Mouse (Mus musculus): ENCODE data around the gene S100pbp.

Gene S100pbp

DNA sequence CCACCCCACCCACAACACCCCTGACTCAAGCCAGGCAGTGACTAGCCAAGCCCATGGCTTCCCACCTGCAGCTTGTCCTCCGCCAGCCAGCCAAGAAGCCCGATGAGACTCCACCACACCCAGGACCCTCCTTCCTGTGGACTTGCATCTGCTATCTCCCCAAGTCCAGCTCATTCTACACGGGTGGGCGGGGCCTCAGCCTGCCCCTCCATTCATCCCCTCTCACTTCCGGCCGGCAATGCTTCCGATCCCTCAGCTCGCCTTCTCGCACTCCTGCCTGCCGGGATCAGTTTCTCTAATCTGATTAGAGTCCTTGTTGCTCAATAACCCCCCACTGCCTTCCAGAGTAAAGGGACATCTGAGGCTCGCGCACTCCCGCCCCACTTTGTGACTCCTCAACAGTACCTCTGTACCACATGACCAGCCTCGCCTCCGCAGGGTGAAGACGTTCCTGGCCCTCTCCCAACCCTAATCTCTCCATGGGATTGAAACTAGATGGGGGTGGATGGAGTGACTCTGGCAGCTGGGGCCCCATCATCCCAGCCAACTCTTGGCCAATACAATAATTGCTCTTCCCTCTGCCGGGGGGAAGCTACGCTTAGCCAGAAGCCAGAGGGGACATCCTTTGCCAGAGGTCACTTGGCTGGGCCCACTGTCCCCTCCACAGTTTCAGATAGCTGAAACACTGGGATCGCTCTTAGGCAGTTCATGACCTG is 63.6 kb downstream of the S100pbp start:
- peak in 1 of 2 experiments; percentile 49 for DNase-seq

DNA sequence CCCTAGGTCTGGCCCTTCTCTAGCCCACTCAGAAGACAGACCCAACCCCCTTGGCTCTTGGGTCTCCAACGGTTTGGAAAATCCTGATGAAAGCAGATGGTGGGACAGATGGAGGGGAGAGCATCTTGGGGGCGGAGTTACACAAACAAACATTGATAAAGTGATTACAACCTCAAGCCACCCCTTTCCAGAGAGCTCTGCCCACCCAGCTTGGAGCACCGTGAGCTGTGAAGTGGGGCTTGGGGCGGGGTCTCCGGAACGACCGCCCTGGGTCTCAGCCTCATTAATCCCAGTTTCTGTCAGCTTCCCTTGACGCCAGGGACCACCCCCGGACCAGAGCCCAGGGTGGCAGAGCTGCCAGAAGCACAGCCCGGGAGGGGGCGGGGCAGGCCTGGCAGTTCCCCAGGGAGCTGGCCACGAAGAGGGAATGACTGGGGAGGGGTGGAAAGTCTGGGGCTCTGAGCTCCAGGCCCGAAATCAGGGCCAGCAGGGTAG is 64.8 kb downstream of the S100pbp start:
- no peak for DNase-seq

DNA sequence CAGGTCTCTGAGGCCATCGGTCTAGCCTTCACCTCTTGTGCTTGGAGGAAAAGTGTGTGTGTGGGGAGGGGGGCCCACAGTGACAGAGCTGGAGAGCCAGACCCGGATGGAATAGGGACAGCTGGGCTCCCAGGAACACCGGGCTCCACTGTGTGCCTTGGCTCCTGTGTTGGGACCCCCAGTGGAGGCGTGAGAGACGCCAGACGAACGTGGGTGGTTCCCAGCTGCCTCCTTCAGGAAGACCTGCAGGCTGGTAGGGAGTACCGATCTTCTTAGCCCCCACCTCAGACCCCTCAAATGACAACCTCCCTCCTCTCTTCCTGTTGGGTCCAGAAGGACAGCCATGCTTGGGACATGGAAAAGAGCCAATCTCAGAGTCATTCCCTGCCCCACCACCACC is 66.8 kb downstream of the S100pbp start:
- DNase-seq, result no peak

DNA sequence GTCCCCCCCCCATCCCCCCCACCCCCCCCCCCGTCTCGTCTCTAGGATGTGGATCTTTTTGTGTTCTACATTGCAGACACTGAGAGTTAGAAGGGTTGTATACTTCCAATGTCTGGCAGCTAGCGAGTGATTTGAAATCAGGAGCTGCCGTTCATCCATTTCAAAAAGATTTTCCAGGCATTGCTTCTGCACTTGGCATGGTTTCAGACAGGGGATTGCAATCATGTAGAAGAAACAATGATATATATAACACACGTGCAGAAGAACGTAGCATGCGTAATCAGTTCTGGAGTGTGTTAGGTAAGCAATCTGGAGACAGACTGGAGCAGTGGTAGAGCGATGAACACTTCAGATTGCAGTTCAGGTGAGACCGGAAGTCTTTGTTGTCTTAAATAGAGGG is 67.4 kb downstream of the S100pbp start:
- no peak for DNase-seq

DNA sequence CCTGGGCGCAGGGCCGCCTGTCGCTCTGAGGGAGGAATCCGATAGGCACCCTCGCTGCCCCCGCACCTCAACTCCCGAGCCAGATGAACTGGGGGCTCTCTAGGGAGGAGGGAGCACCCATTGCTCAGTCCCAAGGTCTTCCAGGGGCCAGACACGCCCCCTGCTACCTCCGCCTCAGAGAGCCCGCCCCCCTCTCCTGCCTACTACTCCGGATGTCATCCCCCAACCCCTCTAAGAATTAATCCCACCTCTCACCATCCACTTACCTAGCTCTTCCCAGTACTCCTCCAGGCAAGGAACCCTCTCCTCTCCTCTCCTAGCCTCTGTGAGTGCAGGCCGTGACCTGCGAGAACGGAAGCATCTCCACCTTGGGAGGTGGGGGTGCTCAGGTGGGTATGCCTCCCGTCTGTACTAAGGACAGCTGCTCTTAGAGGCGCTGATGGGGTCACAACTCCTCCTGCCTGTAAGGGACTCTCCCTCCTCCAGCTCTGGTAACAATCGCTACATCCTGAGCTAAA is 67.9 kb downstream of the S100pbp start, which contains the start of gene Hpca:
Gene Hpca (minus strand): TSS at position 468 of the 518 bp plus-strand sequence.
- DNase-seq, result no peak

DNA sequence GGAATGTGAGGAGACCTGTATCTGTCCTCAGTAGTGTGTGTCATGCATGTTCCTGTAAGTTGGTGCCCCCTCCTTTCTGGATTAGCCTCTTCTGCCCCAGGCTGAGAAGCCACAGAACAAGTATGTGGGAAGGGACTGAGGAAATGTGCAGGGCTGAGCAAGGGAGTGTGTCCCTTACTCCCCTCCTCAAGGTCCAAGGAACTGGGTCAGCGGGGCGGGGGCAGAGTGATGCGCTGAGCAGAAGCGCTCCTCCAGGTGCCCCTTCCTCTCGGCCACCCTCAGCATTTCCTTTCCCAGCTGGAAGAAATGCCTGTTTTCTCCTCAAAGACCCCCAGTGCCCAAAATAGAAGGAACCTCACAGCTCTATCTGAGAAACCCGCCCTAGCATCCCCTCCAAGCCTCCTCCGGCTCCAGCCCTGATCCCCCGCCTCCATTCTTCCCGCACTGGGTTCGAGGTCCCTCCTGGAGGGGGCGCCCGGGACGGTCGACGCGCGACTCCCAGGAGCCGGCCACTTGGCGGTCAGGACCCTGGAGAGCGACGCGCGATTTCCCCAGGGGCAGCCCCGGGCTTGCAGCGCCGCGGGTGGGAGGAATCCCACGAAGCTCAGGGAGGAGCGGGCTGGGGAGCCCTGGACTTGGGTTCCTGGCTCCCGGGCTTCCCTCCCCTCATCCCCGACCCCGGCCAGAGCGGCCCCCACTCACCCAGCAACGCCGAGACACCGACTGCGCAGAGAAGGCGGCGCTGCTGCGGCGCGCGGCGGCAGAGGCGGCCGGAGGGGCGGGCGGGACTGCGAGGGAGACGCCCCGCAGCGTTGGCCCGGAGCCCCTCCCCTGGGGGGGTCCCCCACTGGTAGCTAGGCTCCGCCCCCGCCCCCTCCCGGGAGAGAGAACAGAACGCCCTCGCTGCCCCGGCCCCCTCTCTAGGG is 68.7 kb downstream of the S100pbp start:
- DNase-seq, result peak; percentile 89 to 90

DNA sequence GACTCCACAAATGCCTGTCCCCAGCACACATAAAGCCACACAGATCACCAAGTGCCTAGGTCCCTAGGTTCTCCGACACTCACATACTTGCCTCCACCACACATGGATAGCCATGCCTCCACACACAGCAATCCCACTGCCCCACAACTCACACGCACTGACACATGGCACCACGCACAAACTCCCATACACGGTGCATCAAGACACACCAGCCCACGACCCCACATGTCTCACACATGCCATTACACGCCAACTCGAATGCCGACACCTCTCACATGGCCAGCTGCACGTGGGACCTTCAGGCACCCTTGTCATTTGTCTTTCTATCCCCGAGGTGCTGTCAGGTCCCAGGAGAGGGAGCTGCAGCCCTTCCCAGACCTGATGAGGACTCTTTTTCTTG is 69.8 kb downstream of the S100pbp start:
- no peak for DNase-seq

DNA sequence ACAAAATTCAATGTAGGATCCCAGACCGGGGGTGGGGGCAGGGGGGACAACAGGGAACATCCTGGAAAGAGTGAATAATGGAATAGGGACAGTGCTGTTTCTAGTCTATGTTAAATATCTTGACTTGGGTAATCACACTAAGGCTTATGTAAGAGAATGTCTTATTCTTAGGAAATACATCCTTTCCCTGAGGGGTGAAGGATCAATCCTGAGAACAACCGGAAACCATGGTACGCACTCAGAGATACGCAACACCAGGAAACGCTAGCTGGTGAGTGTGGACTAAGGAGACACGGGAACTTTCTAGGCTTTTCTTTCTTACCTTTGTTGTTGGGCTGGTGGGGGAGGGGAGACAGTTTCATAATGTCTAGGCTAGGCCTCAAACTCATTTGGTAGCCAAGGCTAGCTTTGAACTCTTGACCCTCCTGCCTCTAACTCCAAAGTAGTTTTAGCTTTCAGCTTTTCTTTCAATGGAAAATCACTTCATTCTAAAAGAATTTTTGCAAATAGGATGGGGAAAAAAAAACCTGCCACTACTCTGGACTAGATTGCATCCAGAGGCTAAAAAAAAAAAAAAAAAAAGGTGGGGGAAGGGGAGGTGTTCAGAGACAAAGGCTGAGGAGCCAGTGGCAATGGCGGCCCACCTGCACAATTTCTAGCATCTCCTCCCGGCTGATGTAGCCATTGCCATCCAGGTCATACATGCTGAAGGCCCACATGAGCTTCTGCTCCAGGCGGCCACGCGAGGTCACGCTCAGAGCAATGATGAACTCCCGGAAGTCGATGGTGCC is 71.6 kb downstream of the S100pbp start:
- DNase-seq, result no peak

DNA sequence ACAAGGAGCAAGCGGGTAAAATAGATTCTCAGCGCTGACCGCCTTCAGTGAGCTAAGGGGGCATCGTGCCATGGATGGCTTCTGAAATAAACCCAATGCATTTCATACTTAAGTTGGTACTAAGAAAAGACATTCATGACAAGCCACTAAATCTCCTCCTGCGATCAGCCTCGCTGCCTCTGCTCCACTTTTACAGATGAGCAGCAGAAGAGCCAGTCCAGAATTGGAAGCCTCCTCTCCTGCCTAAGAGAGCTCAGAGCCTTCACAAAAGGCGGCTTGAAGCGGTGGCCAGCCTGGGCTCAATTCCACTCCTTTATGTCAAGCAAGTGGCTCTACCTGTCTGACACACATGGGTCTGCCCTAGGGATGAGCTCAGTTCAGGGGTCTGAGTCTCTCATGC is 72.8 kb downstream of the S100pbp start:
- no peak for DNase-seq

DNA sequence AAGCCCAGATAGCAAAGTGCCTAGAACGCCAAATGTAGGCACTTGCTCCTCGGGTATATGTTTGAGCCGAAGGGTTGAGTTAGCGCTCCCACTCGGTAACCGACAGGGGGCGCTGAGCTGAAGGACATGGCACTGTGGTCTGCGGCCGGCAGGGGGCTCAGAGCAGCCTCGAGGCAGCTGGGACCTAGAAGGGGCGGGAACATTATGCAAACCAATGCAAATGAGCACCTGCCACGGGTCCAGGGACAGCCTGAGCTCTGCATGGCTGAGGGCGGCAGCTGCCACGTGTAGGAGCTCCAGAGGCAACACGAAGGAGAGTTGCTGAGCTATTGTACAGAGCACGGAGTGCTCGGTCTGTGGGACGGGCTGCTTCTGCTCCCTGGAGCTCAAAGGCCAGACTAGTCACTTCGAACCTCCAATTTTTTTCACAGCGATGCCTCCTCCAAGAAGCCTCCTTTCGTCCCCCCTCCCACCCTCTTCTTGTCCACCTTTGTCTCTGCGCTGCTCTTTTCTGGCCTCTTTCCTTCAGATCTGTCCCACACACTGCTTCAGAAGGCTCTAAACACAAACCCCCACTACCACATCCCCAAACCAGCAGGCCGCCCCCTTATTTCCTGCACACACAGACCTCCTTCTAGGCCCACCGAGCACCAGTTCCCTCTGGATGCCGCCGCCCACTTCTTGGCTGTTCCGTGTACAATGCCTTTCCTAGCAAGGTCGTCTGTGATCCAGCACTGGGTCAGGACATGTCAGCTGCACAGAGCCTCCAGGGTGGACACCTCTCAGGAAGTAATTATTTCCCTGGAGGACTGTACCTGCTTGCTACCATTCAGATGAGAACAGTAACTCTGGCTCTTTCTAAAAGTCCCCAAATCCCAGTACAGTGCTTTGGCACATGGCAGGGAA is 76.2 kb downstream of the S100pbp start:
- peak; percentile 90 to 93 for DNase-seq

DNA sequence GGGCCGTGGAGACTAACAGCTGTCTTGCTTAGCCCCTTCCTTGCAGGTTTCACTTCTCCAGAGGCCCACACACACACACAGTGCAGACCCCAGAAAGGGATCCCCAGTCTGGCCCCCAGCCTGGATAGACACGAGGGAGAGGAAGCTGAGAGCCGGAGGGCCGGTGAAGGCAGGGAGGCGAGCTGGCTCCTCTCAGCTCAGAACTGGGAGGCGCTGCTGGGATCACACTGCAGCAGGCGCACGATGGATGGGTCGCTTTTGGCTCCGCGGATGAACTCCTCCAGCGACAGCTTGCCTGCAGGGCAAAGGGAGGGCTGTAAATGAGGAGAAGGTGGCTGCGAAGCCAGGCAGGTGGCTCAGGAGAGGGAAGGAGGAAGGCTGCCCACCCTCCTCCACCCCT is 77.3 kb downstream of the S100pbp start:
- peak in 1 of 2 experiments; percentile 40 for DNase-seq

DNA sequence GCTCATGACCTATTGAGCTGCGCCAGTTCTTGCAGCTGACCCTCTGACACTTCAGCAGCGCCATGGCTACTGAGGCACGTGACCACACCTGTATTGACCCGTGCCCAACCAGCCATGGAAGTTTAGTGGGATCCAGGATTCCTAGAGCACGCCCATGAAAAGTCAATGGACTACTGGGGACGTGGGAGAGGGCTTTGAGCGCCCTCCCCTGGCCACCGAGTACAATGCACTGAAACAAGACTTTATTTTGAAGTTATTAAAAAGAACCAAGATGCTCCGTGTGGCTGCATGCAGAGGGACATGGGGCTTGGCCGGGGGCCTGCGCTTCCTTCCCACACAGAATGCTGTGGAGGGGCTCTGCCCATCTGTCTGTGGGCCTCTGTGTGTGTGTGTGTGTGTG is 78.2 kb downstream of the S100pbp start:
- peak; percentile 44 to 64 for DNase-seq

DNA sequence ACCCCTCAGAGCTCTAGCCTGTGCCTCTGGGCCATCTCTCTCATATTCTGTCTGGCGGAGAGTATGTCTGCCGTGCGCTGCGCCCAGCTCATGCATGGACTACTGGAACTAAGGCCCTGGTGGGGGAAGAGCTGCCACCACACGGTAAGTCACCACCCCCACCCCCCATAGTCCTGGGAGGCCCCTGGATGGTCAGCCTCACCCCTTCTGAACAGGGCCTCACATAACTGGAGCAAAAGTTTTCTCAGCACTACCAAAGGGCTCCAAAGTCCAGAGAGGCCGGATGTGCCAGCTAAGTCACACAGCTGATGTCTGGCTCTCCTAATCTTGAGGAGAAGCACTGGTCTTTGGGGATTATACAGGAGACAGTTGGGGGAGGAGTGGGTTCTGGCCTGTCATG is 78.7 kb downstream of the S100pbp start:
- no peak for DNase-seq

DNA sequence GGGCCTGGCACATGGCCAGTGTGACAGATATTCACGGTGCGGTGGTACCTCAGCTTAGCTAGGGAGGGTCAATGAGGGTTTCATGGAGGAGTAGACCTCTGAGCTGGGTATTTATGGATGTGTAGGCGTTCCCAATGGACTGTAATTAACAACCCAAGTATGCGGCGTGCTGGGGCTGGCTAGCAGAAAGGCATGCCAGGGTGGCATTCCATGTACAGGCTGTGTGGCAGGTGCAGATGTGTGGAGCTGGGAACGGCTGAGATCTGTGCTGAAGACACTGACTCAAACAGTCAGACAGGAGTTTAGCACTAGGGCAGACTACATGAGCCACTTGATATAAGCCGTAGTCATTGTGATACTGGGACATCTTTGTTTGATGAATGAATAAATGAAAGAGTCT is 80.9 kb downstream of the S100pbp start:
- peak; percentile 40 to 65 for DNase-seq

DNA sequence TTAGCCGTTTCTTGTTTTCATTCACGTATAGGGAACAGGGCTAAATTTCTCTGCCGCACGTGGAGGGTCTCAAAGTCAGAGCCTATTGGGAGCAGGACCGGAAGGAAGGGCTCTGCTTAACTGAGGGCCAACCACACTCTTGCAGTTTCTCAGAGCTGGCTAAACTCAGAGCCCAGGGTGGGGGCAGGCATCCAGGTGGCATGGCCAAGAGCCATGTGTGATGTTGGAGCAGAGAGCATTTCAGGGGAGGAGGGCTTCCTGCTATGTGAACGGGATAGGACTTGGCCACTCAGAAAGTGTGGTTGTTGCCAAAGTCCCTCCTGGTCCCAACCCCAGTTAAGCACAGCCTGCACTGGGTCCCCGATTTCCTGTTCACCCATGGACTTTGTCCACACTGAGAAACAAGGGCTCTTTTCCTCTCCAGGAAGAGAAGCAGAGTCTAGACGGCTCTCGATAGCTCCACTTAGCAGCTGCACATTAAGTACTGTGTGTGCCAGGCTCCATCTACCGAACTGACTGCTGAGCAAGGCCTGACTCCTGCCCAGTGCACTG is 82.1 kb downstream of the S100pbp start:
- no peak for DNase-seq

DNA sequence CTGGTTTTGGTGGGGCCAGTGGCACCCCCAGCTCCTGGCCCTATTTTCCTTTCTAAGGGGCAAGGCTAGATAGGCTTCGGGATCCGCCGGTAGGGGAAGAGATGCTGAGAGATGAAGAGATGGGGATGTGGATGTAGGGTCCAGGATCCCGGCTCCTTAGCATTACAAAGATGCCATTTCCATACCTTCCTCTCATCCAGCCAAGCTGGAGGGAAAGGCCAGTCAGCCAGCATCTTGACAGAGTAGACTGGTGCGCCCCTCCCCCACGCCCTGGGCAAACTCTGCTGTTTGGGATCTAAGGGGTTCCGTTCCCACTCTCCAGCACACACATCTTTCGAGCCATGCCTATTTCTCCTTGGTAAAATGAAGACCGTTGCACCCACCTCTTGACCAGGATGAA is 83.5 kb downstream of the S100pbp start:
- DNase-seq, result peak in 1 of 2 experiments; percentile 40

DNA sequence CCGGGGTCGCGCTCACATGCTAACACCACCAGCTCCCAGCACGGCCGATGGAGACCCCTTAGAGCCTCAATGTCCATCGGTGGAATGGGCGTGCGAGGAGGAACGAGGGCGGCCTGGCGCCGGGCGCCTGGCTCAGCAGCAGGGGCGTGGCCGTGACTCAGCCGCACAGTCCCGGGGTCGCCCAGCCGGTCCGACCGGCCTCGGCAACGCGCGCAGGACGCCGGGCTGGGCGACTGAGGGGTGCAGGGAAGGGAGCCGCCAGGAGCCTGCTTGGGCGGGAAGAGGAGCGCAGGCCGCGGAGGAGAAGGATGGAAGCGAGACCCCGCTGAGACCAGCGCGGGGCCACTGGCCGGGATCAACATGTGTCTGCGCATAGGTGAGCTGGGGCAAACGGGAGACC is 84.2 kb downstream of the S100pbp start, which contains the start of gene Tmem54:
Gene Tmem54 (plus strand): TSS at position 193 of the 400 bp plus-strand sequence.
- DNase-seq, result peak; percentile 55 to 67

DNA sequence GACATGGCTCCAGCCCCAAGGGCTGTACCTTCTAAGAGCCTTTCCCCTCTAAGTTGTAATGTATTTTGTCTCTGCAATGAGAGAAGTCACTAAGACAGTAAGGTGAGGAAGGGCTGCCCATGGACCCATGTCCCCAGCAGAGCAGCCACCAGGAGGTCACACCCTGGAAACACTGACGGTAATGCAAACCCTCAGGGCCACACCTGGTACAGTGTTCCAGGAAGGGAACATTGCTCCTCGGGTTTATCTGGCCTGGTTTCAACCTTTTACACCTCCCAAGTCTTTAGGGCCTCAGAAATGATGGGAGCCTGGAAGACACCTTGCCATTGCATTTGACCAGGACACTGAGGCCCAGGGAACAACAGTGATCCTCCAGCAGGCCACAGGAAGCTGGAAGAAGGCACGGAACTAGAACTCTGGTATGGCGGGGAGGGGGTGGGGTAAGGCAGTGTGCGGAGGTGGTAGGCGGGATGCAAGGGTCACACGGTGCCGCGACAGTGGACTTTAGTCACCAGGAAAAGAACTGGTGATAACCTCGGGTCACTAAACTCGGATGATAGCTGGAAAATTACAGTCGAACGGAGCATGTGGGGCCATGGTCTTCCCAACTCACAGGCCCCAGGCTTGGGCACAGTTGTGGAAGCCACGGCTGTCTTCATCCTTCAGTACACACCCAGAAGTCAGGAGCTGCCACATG is 87.2 kb downstream of the S100pbp start:
- no peak for DNase-seq
